Mouse (Mus musculus) thymus, postnatal 4 days (tissue): Measurements from ENCODE around the gene Polr2l.

Experiments used
- DNase-seq: peaks from one replicate; pipeline ENCODE4 v3.0.0; 2021

The Polr2l gene

GRCm38 (mm10) chr7:141484186-141485120 is 9.5 kb upstream of the Polr2l start:
- no peak for DNase-seq

- DNase-seq: no peak
Observed at GRCm38 (mm10) chr7:141483114-141483653, 8.3 kb upstream of the Polr2l start.

- DNase-seq: no peak
Observed at GRCm38 (mm10) chr7:141482531-141483024, 7.6 kb upstream of the Polr2l start.

GRCm38 (mm10) chr7:141481498-141482401 is 6.8 kb upstream of the Polr2l start:
- DNase-seq: peak; percentile 67

GRCm38 (mm10) chr7:141480842-141481497 is 6.0 kb upstream of the Polr2l start:
- DNase-seq: peak; percentile 73

GRCm38 (mm10) chr7:141478270-141478748 is 3.4 kb upstream of the Polr2l start:
- DNase-seq: no peak

GRCm38 (mm10) chr7:141477578-141478269 is 2.8 kb upstream of the Polr2l start:
- DNase-seq: peak; percentile 32

GRCm38 (mm10) chr7:141476981-141477370 is 2.0 kb upstream of the Polr2l start:
- no peak for DNase-seq

- DNase-seq: peak; percentile 46
Observed at GRCm38 (mm10) chr7:141476226-141476980, 1.5 kb upstream of the Polr2l start.

GRCm38 (mm10) chr7:141475805-141476158 is 850 bp upstream of the Polr2l start:
- DNase-seq: no peak

- DNase-seq: no peak
Observed at GRCm38 (mm10) chr7:141474160-141474559, 772 bp downstream of the Polr2l start.

GRCm38 (mm10) chr7:141472763-141473162 is 2.2 kb downstream of the Polr2l start:
- DNase-seq: no peak

- DNase-seq: no peak
Observed at GRCm38 (mm10) chr7:141472226-141472625, 2.7 kb downstream of the Polr2l start.

- no peak for DNase-seq
Observed at GRCm38 (mm10) chr7:141471236-141471635, 3.7 kb downstream of the Polr2l start.

GRCm38 (mm10) chr7:141470637-141470944 is 4.3 kb downstream of the Polr2l start:
- no peak for DNase-seq

GRCm38 (mm10) chr7:141469901-141470636 is 4.9 kb downstream of the Polr2l start:
- no peak for DNase-seq

GRCm38 (mm10) chr7:141469352-141469751 is 5.6 kb downstream of the Polr2l start:
- no peak for DNase-seq

- peak; percentile 66 for DNase-seq
Observed at GRCm38 (mm10) chr7:141468522-141469211, 6.3 kb downstream of the Polr2l start.

GRCm38 (mm10) chr7:141468164-141468521 is 6.8 kb downstream of the Polr2l start:
- DNase-seq: no peak
